Comparison of ENCODE assay signal across 7 mouse cellular contexts in genomic region chr11:76540973-76541372, GRCm38 (mm10).
DNase-seq lines count a peak whose midpoint lies in the region; TF ChIP-seq lines count a peak whose summit lies in the region.

No protein-coding gene starts in this region.

- intact Hi-C loops in heart, adult 2 months (cut with DNase I), result loop anchor here (1.0 to 10.0 kb wide), 2 partner anchors 37 to 104 kb away; no protein-coding TSS in a partner anchor

- no peaks in the 10 kb centered on the region for H3K4me1 ChIP-seq in MEL (ENCODE audit: control insufficient read depth in 1 of 2, insufficient read depth in 2 of 2, low read length in 2 of 2)
- H3K4me1 ChIP-seq in heart, adult 2 months (ENCODE audit: control insufficient read depth, insufficient read depth, low read length), result no peaks in the 10 kb centered on the region

- H3K27ac ChIP-seq in MEL (ENCODE audit: control insufficient read depth, low read depth, low read length), result no peak overlapping the region
- H3K27ac ChIP-seq in heart, adult 2 months, result no peak overlapping the region

- H3K9ac ChIP-seq in MEL (ENCODE audit: control insufficient read depth, low read depth, low read length, poor library complexity, severe bottlenecking), result no peak overlapping the region
- no peak overlapping the region for H3K9ac ChIP-seq in heart, adult 2 months (ENCODE audit: low read depth, low read length)

- H3K79me2 ChIP-seq in MEL (ENCODE audit: control insufficient read depth, insufficient read depth, low read length, poor library complexity), result no peaks in the 10 kb centered on the region
- no peaks in the 10 kb centered on the region for H3K79me2 ChIP-seq in heart, adult 2 months (replicated peaks; ENCODE audit: control insufficient read depth, insufficient read depth, low read length)

- 32% methylated on average over 1 of the region's 1 CpGs for WGBS in heart, adult 2 months

- H3K27me3 ChIP-seq in MEL (ENCODE audit: control insufficient read depth in 1 of 2, insufficient read depth in 2 of 2, low read length in 2 of 2), result peaks cover 16 to 18% of the 10 kb centered on the region in 2 experiments
- H3K27me3 ChIP-seq in heart, adult 2 months (ENCODE audit: control insufficient read depth, insufficient read depth, low read length), result no peaks in the 10 kb centered on the region

- no peaks in the 10 kb centered on the region for H3K9me3 ChIP-seq in MEL (replicated peaks; ENCODE audit: insufficient read depth, low read length)

- TF ChIP-seq EP300 in MEL (IDR thresholded peaks at IDR 0.05; ENCODE audit: low read depth in 1 of 2, low read length in 2 of 2), result no peak
- no peak for TF ChIP-seq EP300 in heart, adult 2 months (IDR thresholded peaks at IDR 0.05; ENCODE audit: insufficient read depth, low read depth, low read length)

- TF ChIP-seq RAD21 in MEL (IDR thresholded peaks at IDR 0.05; ENCODE audit: low read depth, low read length), result peak; percentile 89

- DNase-seq in CD8-positive naive resting alpha-beta T cell, adult 2 months (ENCODE audit: low read depth in 2 of 2, low spot score in 2 of 2), result peak; percentile 26 to 47
- DNase-seq in MEL (ENCODE audit: low read depth, low spot score), result peak; percentile 64
- peak; percentile 40 for DNase-seq in cerebellum, adult 9-11 months
- DNase-seq in heart, adult 2 months, result peak; percentile 51 to 72
- peak; percentile 75 for DNase-seq in kidney, postnatal 14 days
- peak; percentile 33 to 78 for DNase-seq in lung, postnatal 4 days
- DNase-seq in spleen, postnatal 10 days (ENCODE audit: low spot score in 2 of 2), result peak; percentile 32 to 80

- no peak for TF ChIP-seq POLR2A in MEL (IDR thresholded peaks at IDR 0.05; ENCODE audit: control insufficient read depth in 1 of 2, insufficient read depth in 1 of 2, low read depth in 1 of 2, low read length in 2 of 2, poor library complexity in 1 of 2)
- no peak for TF ChIP-seq POLR2A in heart, adult 2 months (IDR thresholded peaks at IDR 0.05; ENCODE audit: insufficient read depth, low read depth, low read length)

- no peak overlapping the region for H3K4me3 ChIP-seq in MEL (ENCODE audit: control insufficient read depth in 1 of 2, insufficient read depth in 1 of 2, low read depth in 2 of 2, low read length in 2 of 2)
- no peak overlapping the region for H3K4me3 ChIP-seq in heart, adult 2 months

- peak; percentile 83 to 88 (median 87) for TF ChIP-seq CTCF in MEL (IDR thresholded peaks at IDR 0.05 in 2 of 3, conservative IDR thresholded peaks at IDR 0.05 in 1 of 3; ENCODE audit: control insufficient read depth in 1 of 3, insufficient read depth in 1 of 3, low read depth in 2 of 3, low read length in 3 of 3, poor library complexity in 1 of 3, severe bottlenecking in 1 of 3)
- TF ChIP-seq CTCF in heart, adult 2 months (IDR thresholded peaks at IDR 0.05), result peak; percentile 90

- H3K36me3 ChIP-seq in MEL (ENCODE audit: control insufficient read depth in 1 of 2, insufficient read depth in 2 of 2, low read length in 2 of 2), result no peaks in the 10 kb centered on the region
- no peaks in the 10 kb centered on the region for H3K36me3 ChIP-seq in heart, adult 2 months (ENCODE audit: control insufficient read depth, insufficient read depth, low read length)

TF ChIP-seq in MEL, 35 proteins besides CTCF, POLR2A, EP300 and RAD21:
- TF ChIP-seq MAX (IDR thresholded peaks at IDR 0.05; ENCODE audit: low read length) (no peak), MYC (IDR thresholded peaks at IDR 0.05; ENCODE audit: low read depth, low read length) (no peak), SMC3 (IDR thresholded peaks at IDR 0.05; ENCODE audit: low read depth, low read length) (peak; percentile 89), ZC3H11A (IDR thresholded peaks at IDR 0.05; ENCODE audit: low read depth, low read length) (peak; percentile 75)
TF ChIP-seq in MEL: peak in this region for 2.
